Comparison of ENCODE assay signal across 8 mouse cellular contexts in the genomic region with DNA sequence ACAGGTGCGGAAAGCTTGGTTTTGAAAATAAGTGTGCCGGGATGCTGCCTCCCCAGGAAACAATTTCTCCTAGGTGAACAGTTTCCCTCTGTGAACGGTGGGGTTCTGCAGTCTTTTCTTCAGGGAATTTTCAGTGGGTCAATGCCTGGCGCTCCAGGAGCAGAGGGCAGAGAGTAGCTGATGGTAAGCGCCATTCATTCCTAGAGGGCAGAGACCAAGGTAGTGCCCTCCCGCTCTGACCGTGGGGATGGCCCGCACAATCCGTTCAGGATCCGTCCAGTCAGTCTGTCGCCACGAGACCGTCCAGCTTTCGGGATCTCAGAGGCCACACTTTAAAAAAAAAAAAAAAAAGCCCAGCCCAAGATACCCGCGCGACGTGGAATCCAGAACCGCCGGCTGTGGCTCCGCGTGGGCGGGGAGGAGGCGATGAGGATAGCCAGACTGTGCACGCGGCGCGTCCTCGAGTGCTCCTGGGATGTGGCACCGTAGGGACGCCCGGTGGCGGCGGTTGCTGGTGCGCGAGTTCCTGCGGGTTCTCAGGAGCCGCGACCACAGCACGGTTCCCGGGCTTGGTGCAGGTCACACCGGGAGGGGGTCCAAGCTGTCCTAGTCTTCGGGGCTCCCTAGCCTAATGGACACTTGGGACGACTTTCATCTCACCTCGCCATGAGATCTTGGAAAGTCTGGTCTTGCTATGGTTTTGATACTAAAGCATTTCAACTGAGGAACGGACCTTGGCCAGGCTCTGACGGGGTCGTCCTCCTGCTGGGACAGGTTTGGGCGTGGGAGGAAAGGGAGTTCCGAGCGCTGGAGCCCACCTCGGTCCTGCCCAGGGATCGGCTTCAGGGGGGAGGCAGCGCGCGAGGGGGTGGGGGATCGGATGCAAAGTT. TPM values are rescaled to one million over a fixed set of nuclear protein-coding genes. Genes with fewer than 3 reads are reported as not detected.
DNase-seq lines count a peak whose midpoint lies in the region; ATAC-seq and TF ChIP-seq lines count a peak whose summit lies in the region.
"Had no signal": no experiment of that assay in that cellular context is flagged by ENCODE, and none has a peak within 500 bp of the region (broad histone marks: within the 10 kb centered on the region; RNA-seq: fewer than 3 reads in every experiment).

No protein-coding gene starts in this region.

- no peak overlapping the region for H3K27ac ChIP-seq in forebrain, embryonic 13.5 days
- H3K27ac ChIP-seq in limb, embryonic 13.5 days = no peak overlapping the region
- no peak overlapping the region for H3K27ac ChIP-seq in stomach, postnatal 0 days (replicated peaks)
- H3K27ac ChIP-seq: left cerebral cortex, adult 2 months had no signal

- H3K4me3 ChIP-seq in forebrain, embryonic 13.5 days = peak overlapping the region; percentile 25
- H3K4me3 ChIP-seq in limb, embryonic 13.5 days = peak overlapping the region; percentile 30
- H3K4me3 ChIP-seq in stomach, postnatal 0 days (ENCODE audit: low read depth, low read length) = peak overlapping the region; percentile 14
- H3K4me3 ChIP-seq: left cerebral cortex, adult 2 months had no signal

- H3K9ac ChIP-seq in forebrain, embryonic 13.5 days = no peak overlapping the region
- H3K9ac ChIP-seq in limb, embryonic 13.5 days = no peak overlapping the region
- no peak overlapping the region for H3K9ac ChIP-seq in stomach, postnatal 0 days (ENCODE audit: low read length)

- TF ChIP-seq EP300 in stomach, postnatal 0 days (optimal IDR thresholded peaks at IDR 0.05) = no peak

- peaks cover 23% of the 10 kb centered on the region for H3K4me1 ChIP-seq in forebrain, embryonic 13.5 days
- peaks cover 25% of the 10 kb centered on the region for H3K4me1 ChIP-seq in limb, embryonic 13.5 days
- H3K4me1 ChIP-seq in stomach, postnatal 0 days (replicated peaks; ENCODE audit: control insufficient read depth, insufficient read depth) = no peaks in the 10 kb centered on the region

- H3K36me3 ChIP-seq in forebrain, embryonic 13.5 days (ENCODE audit: poor library complexity, severe bottlenecking) = no peaks in the 10 kb centered on the region
- no peaks in the 10 kb centered on the region for H3K36me3 ChIP-seq in limb, embryonic 13.5 days
- H3K36me3 ChIP-seq in stomach, postnatal 0 days (ENCODE audit: control insufficient read depth, insufficient read depth, low read length) = no peaks in the 10 kb centered on the region

- TF ChIP-seq CTCF in stomach, postnatal 0 days (IDR thresholded peaks at IDR 0.05; ENCODE audit: low read depth) = no peak

- no peak for ATAC-seq in forebrain, embryonic 13.5 days
- ATAC-seq in limb, embryonic 13.5 days (ENCODE audit: low FRiP score, low read depth) = no peak
- 0 out of 2 replicates have a peak, but pooled peaks have one; percentile 12 for ATAC-seq in stomach, postnatal 0 days (ENCODE audit: low FRiP score, low TSS enrichment)

- 2% methylated on average over 57 of the region's 57 CpGs for WGBS in forebrain, embryonic 13.5 days
- 1% methylated on average over 57 of the region's 57 CpGs for WGBS in limb, embryonic 13.5 days
- 4% methylated on average over 57 of the region's 57 CpGs for WGBS in stomach, postnatal 0 days

- peak overlapping the region; percentile 40 for H3K4me2 ChIP-seq in forebrain, embryonic 13.5 days
- peak overlapping the region; percentile 53 for H3K4me2 ChIP-seq in limb, embryonic 13.5 days (replicated peaks)
- peak overlapping the region; percentile 17; the same call in 1 of the 2 replicates for H3K4me2 ChIP-seq in stomach, postnatal 0 days (replicated peaks; ENCODE audit: low read depth)

- DNase-seq in right cerebral cortex, adult 18-20 months = peak; percentile 6
- no peak for DNase-seq in right cerebral cortex, postnatal 36 days (ENCODE audit: low spot score in 2 of 2)
- no peak for DNase-seq in stomach, postnatal 0 days (ENCODE audit: low spot score)
- DNase-seq in spleen, postnatal 14 days (ENCODE audit: low spot score in 2 of 2) = no peak
- no peak for DNase-seq in T-cell, adult 2 months (ENCODE audit: low spot score)

- H3K27me3 ChIP-seq in forebrain, embryonic 13.5 days = peaks cover 70% of the 10 kb centered on the region
- peaks cover 78% of the 10 kb centered on the region for H3K27me3 ChIP-seq in limb, embryonic 13.5 days
- peaks cover 24% of the 10 kb centered on the region for H3K27me3 ChIP-seq in stomach, postnatal 0 days (ENCODE audit: control insufficient read depth, insufficient read depth, low read length)

- H3K9me3 ChIP-seq in forebrain, embryonic 13.5 days (replicated peaks) = no peaks in the 10 kb centered on the region
- H3K9me3 ChIP-seq in limb, embryonic 13.5 days = no peaks in the 10 kb centered on the region
- no peaks in the 10 kb centered on the region for H3K9me3 ChIP-seq in stomach, postnatal 0 days (ENCODE audit: control insufficient read depth, low read length)

RNA-seq across cellular contexts. Expression of a gene that starts 3.7 kb away (rescaled TPM):
- polyA plus RNA-seq in forebrain, embryonic 13.5 days (2015; fragmentation: Nextera tagmentation; extraction: Ambion mirVana) = not detected in 2 replicates
- 0.24 TPM in 1 of 2 replicates, not detected in the other for polyA plus RNA-seq in limb, embryonic 13.5 days (2015; fragmentation: Nextera tagmentation; extraction: Ambion mirVana)
- 0.08 TPM in 1 of 2 replicates, not detected in the other for polyA plus RNA-seq in stomach, postnatal 0 days (2015; fragmentation: Nextera tagmentation; extraction: Ambion mirVana)

RNA-seq across cellular contexts. Expression of a gene that starts 21.8 kb away (rescaled TPM):
- polyA plus RNA-seq in forebrain, embryonic 13.5 days (2015; fragmentation: Nextera tagmentation; extraction: Ambion mirVana) = 222 and 238 TPM in 2 replicates
- 206 and 218 TPM in 2 replicates for polyA plus RNA-seq in limb, embryonic 13.5 days (2015; fragmentation: Nextera tagmentation; extraction: Ambion mirVana)
- polyA plus RNA-seq in stomach, postnatal 0 days (2015; fragmentation: Nextera tagmentation; extraction: Ambion mirVana) = 306 and 325 TPM in 2 replicates

RNA-seq across cellular contexts. Expression of a gene that starts 35.6 kb away (rescaled TPM):
- polyA plus RNA-seq in forebrain, embryonic 13.5 days (2015; fragmentation: Nextera tagmentation; extraction: Ambion mirVana) = 0.19 and 0.35 TPM in 2 replicates
- polyA plus RNA-seq in limb, embryonic 13.5 days (2015; fragmentation: Nextera tagmentation; extraction: Ambion mirVana) = 2.8 and 3.3 TPM in 2 replicates
- 5.5 and 6.3 TPM in 2 replicates for polyA plus RNA-seq in stomach, postnatal 0 days (2015; fragmentation: Nextera tagmentation; extraction: Ambion mirVana)
